Mouse (Mus musculus) telencephalon, adult 2 months (tissue): ENCODE data around the gene Man2a2.

Experiments used
- DNase-seq: peaks from one replicate; pipeline ENCODE4 v3.0.0-alpha.2; 2011; ENCODE audit warnings: low read depth, low spot score

The Man2a2 gene

GRCm38 (mm10) chr7:80371041-80371751 is at the start of gene Man2a2:
Gene Man2a2 (minus strand): TSS chr7:80371375.
- no peak for DNase-seq

GRCm38 (mm10) chr7:80420586-80420985 is 49.4 kb upstream of the Man2a2 start:
- no peak for DNase-seq

- no peak for DNase-seq
These were observed 48.1 kb upstream of the Man2a2 start for GRCm38 (mm10) chr7:80419278-80419677.

- no peak for DNase-seq
These were observed 46.9 kb upstream of the Man2a2 start for GRCm38 (mm10) chr7:80418036-80418435.

GRCm38 (mm10) chr7:80417601-80418000 is 46.4 kb upstream of the Man2a2 start:
- DNase-seq = no peak

- DNase-seq = no peak
These were observed 45.8 kb upstream of the Man2a2 start for GRCm38 (mm10) chr7:80416969-80417368.

- DNase-seq = no peak
These were observed 43.2 kb upstream of the Man2a2 start for GRCm38 (mm10) chr7:80414303-80414855.

GRCm38 (mm10) chr7:80413512-80414302 is 42.5 kb upstream of the Man2a2 start:
- no peak for DNase-seq

GRCm38 (mm10) chr7:80412781-80413180 is 41.6 kb upstream of the Man2a2 start:
- DNase-seq = no peak

GRCm38 (mm10) chr7:80412279-80412678 is 41.1 kb upstream of the Man2a2 start:
- peak; percentile 88 for DNase-seq

GRCm38 (mm10) chr7:80410380-80410779 is 39.2 kb upstream of the Man2a2 start:
- DNase-seq = no peak

- DNase-seq = no peak
These were observed 36.5 kb upstream of the Man2a2 start for GRCm38 (mm10) chr7:80407712-80408111.

GRCm38 (mm10) chr7:80406186-80406585 is 35.0 kb upstream of the Man2a2 start:
- no peak for DNase-seq

- DNase-seq = no peak
These were observed 34.1 kb upstream of the Man2a2 start, which contains the start of gene Furin for GRCm38 (mm10) chr7:80405188-80405695. Gene Furin (minus strand): TSS chr7:80405436.

- DNase-seq = no peak
These were observed 33.1 kb upstream of the Man2a2 start for GRCm38 (mm10) chr7:80404101-80404894.

GRCm38 (mm10) chr7:80403551-80403950 is 32.4 kb upstream of the Man2a2 start:
- DNase-seq = peak; percentile 32

- DNase-seq = no peak
These were observed 31.6 kb upstream of the Man2a2 start for GRCm38 (mm10) chr7:80402651-80403321.

- DNase-seq = no peak
These were observed 30.9 kb upstream of the Man2a2 start for GRCm38 (mm10) chr7:80401860-80402641.

GRCm38 (mm10) chr7:80401041-80401859 is 30.1 kb upstream of the Man2a2 start:
- no peak for DNase-seq
